Mouse (Mus musculus): ENCODE measurements around the gene Fam83e. TPM values are rescaled to one million over a fixed set of nuclear protein-coding genes. Genes with fewer than 3 reads are reported as not detected.

Fam83e gene
- polyA plus RNA-seq, 1 experiment = not detected

DNA sequence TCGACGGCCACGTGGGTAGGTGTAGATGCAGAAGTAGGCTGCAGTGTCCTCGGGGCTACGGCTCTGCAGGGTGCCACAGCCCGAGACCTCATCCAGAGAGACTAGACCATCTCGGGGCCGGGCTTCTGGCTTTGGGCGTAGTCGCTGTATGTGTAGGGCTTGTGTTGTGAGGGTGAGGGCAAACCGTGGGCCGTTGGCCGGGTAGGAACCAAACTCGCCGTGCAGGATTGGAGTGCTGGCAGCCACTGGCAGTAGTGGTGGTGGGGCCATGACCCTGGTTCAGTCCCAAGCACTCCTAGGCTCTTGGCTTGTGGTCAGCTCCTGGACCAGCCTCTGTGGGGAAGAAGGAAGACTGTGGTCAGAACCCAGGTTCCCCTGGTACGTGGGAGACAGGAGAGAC lies 7.6 kb upstream of the Fam83e start:
- no peak overlapping the region for H3K27ac ChIP-seq (ENCODE audit: insufficient read depth, low read length)
- TF ChIP-seq POLR2A (IDR thresholded peaks at IDR 0.05; ENCODE audit: low read depth, low read length) (no peak; the same call in 1 of the 2 replicates), CTCF (IDR thresholded peaks at IDR 0.05; ENCODE audit: borderline replicate concordance, insufficient read depth, low read length) (no peak)
- H3K4me3 ChIP-seq (ENCODE audit: insufficient read depth, low read length) = no peak overlapping the region
- peaks cover 3% of the 10 kb centered on the region; the same call in 1 of the 2 replicates for H3K4me1 ChIP-seq (ENCODE audit: control insufficient read depth, insufficient read depth, low read length)

DNA sequence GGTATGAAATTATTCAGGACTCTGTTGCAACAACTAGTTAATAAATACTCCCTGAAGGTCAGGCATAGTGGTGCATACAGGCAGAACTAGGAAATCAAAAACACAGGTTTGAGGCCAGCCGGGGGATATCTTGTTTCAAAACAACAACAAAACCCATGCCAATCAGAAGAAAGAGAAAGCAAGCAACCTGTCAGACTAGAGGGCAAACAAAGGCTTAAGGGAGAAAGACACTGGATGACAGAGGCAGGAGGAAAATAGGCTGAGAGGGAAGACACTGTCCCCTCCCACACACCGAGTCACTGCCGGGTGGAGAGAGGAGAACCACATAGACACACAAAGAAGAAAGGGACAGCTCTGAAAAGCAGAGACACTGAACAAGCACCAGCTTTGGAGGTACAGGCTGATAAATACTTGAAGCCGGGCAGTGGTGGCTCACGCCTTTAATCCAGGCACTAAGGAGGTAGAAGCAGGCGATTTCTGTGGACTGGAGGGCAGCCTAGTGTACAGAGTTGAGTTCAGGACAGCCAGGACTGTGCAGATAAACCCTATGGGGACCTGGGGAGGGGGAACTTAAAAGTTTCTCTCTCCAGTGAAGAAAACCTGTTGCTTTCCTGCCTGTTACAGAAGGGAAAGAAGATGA lies 7.0 kb upstream of the Fam83e start:
- no peak for TF ChIP-seq CTCF (IDR thresholded peaks at IDR 0.05; ENCODE audit: borderline replicate concordance, insufficient read depth, low read length)
- TF ChIP-seq POLR2A (IDR thresholded peaks at IDR 0.05; ENCODE audit: low read depth, low read length) = no peak
- Histone ChIP-seq H3K4me1 (ENCODE audit: control insufficient read depth, insufficient read depth, low read length) (peaks cover 3% of the 10 kb centered on the region; the same call in 1 of the 2 replicates), H3K27ac (ENCODE audit: insufficient read depth, low read length) (no peak overlapping the region), H3K4me3 (ENCODE audit: insufficient read depth, low read length) (peak overlapping the region; percentile 69)

DNA sequence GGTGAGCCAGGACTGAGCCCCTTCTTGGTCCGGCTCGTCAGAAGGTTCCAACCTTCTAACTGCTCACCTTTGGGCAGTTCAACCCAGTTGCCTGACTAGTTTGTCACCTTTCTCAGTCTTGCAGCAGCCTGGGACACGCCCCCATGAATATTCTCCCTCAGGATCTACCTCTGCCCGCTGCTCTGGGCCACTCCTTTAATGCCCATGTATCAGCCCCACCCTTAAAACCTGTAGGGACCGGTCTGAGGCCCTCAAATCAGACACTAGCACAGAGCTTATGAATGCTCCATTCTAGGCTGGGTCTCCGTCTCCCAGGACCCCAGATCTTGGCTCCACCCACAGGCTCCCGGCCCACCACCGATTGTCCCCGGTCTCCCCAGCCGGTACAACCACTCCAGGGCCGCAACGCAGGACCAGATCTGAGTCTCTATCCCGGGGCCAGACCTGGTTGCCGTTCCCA lies 6.4 kb upstream of the Fam83e start:
- Histone ChIP-seq H3K27ac (ENCODE audit: insufficient read depth, low read length) (no peak overlapping the region), H3K4me1 (ENCODE audit: control insufficient read depth, insufficient read depth, low read length) (peaks cover 3% of the 10 kb centered on the region; the same call in 1 of the 2 replicates), H3K4me3 (ENCODE audit: insufficient read depth, low read length) (peak overlapping the region; percentile 69)
- TF ChIP-seq POLR2A (IDR thresholded peaks at IDR 0.05; ENCODE audit: low read depth, low read length) (no peak), CTCF (IDR thresholded peaks at IDR 0.05; ENCODE audit: borderline replicate concordance, insufficient read depth, low read length) (no peak)

GRCm38 (mm10) chr7:45715090-45715708 lies 5.8 kb upstream of the Fam83e start, which contains the start of gene Rpl18:
Rpl18 (plus strand) TSS chr7:45715457.
- peak within 1 kb of the TSS; percentile 69 for H3K4me3 ChIP-seq (ENCODE audit: insufficient read depth, low read length)
- peaks cover 3% of the 10 kb centered on the region; the same call in 1 of the 2 replicates for H3K4me1 ChIP-seq (ENCODE audit: control insufficient read depth, insufficient read depth, low read length)
- TF ChIP-seq POLR2A (IDR thresholded peaks at IDR 0.05; ENCODE audit: low read depth, low read length) (peak; percentile 76), CTCF (IDR thresholded peaks at IDR 0.05; ENCODE audit: borderline replicate concordance, insufficient read depth, low read length) (no peak)
- H3K27ac ChIP-seq (ENCODE audit: insufficient read depth, low read length) = no peak within 1 kb of the TSS

GRCm38 (mm10) chr7:45715741-45716459 lies 5.1 kb upstream of the Fam83e start:
- H3K4me1 ChIP-seq (ENCODE audit: control insufficient read depth, insufficient read depth, low read length) = peaks cover 3% of the 10 kb centered on the region; the same call in 1 of the 2 replicates
- H3K27ac ChIP-seq (ENCODE audit: insufficient read depth, low read length) = no peak overlapping the region
- H3K4me3 ChIP-seq (ENCODE audit: insufficient read depth, low read length) = peak overlapping the region; percentile 10; the same call in 1 of the 2 replicates
- no peak for TF ChIP-seq POLR2A (IDR thresholded peaks at IDR 0.05; ENCODE audit: low read depth, low read length)
- TF ChIP-seq CTCF (IDR thresholded peaks at IDR 0.05; ENCODE audit: borderline replicate concordance, insufficient read depth, low read length) = no peak

DNA sequence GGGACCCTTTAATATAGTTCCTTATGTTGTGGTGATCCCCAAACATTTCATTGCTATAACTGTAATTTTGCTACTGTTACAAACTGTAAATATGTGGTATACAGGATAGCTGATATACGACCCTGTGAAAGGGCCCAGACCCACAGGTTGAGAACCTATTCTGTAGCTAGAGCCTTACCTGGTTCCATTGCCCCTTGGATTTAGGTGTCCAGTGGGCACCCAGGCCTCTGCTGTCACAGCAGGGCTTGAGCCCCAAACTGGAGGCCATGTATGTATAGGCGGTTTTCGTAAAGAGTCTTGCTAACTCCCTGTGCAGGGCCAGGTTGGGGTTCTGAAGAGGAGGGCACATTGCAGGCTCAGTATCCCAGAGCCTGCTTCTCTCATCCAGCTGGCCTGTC lies 4.6 kb upstream of the Fam83e start:
- H3K4me1 ChIP-seq (ENCODE audit: control insufficient read depth, insufficient read depth, low read length) = peaks cover 3% of the 10 kb centered on the region; the same call in 1 of the 2 replicates
- no peak overlapping the region for H3K27ac ChIP-seq (ENCODE audit: insufficient read depth, low read length)
- no peak for TF ChIP-seq POLR2A (IDR thresholded peaks at IDR 0.05; ENCODE audit: low read depth, low read length)
- TF ChIP-seq CTCF (IDR thresholded peaks at IDR 0.05; ENCODE audit: borderline replicate concordance, insufficient read depth, low read length) = no peak
- H3K4me3 ChIP-seq (ENCODE audit: insufficient read depth, low read length) = peak overlapping the region; percentile 96

- TF ChIP-seq CTCF (IDR thresholded peaks at IDR 0.05; ENCODE audit: borderline replicate concordance, insufficient read depth, low read length) (no peak), POLR2A (IDR thresholded peaks at IDR 0.05; ENCODE audit: low read depth, low read length) (no peak)
- H3K4me1 ChIP-seq (ENCODE audit: control insufficient read depth, insufficient read depth, low read length) = peaks cover 3% of the 10 kb centered on the region; the same call in 1 of the 2 replicates
- peak overlapping the region; percentile 84 for H3K27ac ChIP-seq (ENCODE audit: insufficient read depth, low read length)
- H3K4me3 ChIP-seq (ENCODE audit: insufficient read depth, low read length) = peak overlapping the region; percentile 96
Observed at GRCm38 (mm10) chr7:45716952-45717917, 3.8 kb upstream of the Fam83e start.

- peaks cover 3% of the 10 kb centered on the region; the same call in 1 of the 2 replicates for H3K4me1 ChIP-seq (ENCODE audit: control insufficient read depth, insufficient read depth, low read length)
- peak within 1 kb of the TSS; percentile 96 for H3K4me3 ChIP-seq (ENCODE audit: insufficient read depth, low read length)
Observed at GRCm38 (mm10) chr7:45717918-45718297, 3.1 kb upstream of the Fam83e start, which contains the start of gene Sphk2. Sphk2 (minus strand) TSS chr7:45718002.

More at GRCm38 (mm10) chr7:45717918-45718297, 3.1 kb upstream of the Fam83e start, which contains the start of gene Sphk2:
- H3K27ac ChIP-seq (ENCODE audit: insufficient read depth, low read length) = peak within 1 kb of the TSS; percentile 84
- TF ChIP-seq CTCF (IDR thresholded peaks at IDR 0.05; ENCODE audit: borderline replicate concordance, insufficient read depth, low read length) = no peak
- peak; percentile 99 for TF ChIP-seq POLR2A (IDR thresholded peaks at IDR 0.05; ENCODE audit: low read depth, low read length)
